Mouse (Mus musculus): Measurements from ENCODE around the gene Fmn2.

Gene Fmn2

DNA sequence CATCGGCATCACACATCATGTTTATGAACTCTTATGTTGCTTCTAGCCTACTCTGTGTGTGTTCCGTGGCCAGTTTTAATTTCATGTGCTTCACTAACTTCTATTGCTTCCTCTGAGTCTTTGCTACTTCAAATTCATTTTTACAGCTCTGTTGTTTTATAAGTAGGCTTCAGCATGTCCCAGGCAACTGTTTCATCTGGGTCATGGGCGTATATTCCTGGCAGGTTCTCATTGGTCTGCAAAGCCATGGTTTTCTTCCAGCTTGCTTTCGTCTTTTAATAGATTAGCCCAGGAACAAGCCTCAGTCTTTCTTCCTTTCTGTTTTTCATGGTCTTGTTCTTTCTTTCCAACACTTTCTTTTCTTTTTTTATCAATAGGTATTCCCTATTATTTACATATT is 279.4 kb downstream of the Fmn2 start:
- DNase-seq (ENCODE audit: low spot score in 2 of 2): no peak

DNA sequence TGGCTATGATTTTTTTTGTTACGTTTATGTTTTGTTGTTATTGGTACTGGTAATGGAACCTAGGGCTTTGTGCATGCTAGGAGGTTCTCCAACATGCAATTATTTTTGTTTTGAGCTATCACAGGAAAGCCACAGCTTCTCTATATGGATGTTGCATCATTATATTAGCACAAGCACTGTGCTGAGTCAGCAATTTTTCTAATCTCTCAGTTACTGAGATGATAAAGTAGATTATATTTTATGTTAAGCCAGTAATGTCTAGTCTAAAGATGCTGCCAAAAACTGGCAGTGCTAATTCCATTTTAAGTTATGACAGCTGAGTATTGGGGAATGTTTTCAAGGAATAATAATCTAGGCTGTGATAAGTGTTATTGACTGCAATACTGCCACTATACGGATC is 287.0 kb downstream of the Fmn2 start:
- no peak for DNase-seq (ENCODE audit: low spot score in 2 of 2)

DNA sequence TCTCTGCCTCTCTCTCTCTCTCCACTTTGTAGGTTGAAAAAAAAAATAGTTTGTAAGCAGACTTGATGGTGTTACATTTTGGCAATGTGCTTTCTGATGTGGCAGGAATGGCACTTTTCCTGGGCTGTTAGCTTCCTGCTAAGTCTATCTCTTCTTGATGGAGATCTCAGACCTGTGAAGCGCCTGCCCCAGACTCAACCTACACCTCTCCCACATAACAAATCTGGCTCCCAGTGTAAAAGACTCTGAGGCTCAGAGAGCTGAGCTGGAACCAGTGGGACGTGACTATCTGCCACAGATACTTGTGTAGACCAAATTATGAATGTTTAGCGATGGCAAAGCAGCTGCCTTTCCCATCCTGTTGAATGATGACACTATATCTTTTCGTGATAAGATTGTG is 310.2 kb downstream of the Fmn2 start:
- no peak for DNase-seq (ENCODE audit: low spot score in 2 of 2)

DNA sequence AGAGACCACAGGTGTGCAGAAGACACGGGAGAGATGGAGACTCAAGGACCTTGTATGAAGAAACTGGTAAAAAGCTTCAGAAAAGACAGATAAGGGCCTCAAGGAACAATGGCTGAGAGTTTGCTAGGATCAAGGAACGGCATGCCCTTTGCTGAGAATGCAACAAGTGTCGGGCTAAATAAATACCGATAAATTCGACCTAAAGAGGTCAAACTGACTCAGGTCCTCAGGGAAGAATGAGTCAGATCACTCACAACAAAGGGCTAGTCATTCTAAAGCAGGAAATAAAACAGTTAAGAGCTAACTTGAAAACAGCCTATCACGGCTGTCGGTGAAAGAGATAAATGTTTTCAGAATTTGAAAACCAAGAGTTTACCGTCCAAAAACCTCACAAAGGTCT is 324.9 kb downstream of the Fmn2 start:
- DNase-seq (ENCODE audit: low spot score in 2 of 2): no peak

DNA sequence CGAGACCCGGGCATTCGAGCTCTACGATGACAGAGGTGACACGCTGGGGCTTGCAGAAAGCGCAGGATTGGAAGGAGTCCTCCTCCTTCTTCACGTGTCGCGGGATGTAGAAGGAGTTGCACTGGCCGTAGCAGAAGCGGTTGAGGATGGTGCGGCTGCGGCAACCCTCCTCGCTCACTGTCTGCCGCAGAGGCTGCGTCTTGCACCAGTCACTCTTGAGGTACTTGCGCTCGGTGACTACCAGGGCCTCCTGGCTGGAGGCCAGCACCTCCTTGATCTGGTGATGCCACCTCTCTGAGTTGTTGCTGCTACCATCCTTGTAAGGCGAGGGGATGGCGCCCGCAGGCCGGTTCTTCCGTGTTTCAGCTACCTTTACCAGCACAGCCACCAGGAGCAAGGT is 335.2 kb downstream of the Fmn2 start:
- DNase-seq (ENCODE audit: low spot score in 2 of 2): no peak

DNA sequence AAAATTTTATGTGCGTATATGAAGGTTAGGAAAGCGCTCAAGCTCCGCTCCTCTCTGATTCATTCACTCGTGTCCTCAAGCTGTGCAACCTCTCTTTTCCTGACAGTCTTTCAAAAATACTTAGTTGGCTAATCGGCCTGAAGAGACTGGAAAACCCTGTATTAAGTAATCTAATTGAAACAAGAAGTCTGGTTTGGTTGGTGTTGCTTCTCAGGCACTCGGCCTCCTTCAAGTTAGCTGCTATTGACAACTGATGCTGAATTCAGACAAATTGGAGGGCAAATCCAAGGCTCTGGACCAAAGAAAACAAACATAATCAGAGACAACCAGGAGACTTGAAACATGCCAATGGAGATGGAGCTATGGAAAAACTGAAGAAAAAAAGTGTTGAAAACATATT is 343.2 kb downstream of the Fmn2 start:
- no peak for DNase-seq (ENCODE audit: low spot score in 2 of 2)

DNA sequence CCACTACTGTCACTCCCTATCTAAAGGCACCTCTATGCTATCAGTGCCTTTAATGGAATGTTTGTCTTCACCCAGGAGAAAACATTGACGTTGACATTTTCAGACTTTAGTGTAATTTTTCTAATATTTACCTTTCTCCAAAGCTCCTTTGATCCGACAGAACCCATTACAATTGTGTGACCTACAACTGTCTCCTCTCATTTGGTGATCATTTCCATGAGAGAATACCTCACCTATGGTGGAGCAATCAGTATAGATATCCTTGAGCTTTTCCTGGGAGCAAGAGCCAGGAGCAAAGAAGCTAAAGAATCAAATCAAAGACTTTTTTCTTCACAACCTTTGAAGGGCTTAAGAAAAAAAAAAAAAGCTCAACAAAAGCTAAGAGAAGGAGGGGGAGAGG is 354.6 kb downstream of the Fmn2 start:
- DNase-seq (ENCODE audit: low spot score in 2 of 2): no peak

DNA sequence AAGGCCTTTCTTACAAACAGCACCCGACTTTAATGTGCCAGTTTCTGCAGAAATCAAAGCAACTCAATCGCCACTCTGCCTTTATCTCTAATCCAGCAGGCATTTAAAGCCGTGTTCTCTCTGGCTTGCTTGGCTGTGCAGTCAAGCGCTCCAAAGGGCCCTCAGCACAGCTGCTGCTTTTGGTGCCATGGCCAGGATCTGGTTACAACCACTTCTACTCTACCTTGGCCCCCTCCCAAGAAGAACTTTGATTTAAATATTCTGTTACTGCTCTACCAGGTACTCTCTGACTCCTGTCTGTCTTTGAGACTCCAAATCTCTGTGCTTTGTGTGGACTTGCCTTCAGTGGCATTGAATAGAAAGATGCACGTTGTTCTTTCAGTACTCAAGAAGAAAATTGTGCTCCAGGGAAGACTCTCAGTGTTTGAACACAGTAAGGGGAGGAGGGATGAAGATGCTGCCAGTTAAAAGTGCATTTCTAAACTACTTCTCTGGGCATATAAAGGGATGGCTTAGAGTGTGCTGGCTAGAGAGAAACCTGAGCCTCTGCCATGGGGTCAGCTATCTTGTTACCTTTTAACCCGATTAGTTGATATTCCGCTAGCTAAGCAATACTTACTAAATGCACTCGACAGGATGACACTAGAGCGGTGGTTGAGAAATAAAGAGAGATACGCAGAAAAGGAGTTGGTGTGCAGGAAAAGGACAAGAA is 358.9 kb downstream of the Fmn2 start:
- no peak for DNase-seq (ENCODE audit: low spot score in 2 of 2)
